Mouse (Mus musculus) neural tube, embryonic 15.5 days (tissue): ENCODE data around the gene Ect2. TPM values are rescaled to one million over a fixed set of nuclear protein-coding genes. Genes with fewer than 3 reads are reported as not detected.

ENCODE experiments used
- ATAC-seq: fragments of 200-750 bp; cut with Nextera tagmentation; 2 replicates; pipeline ENCODE4 v1.8.0; 2017; ENCODE audit warnings: mild to moderate bottlenecking, moderate TSS enrichment, moderate library complexity; ENCODE audit not compliant: low FRiP score
- H3K27ac ChIP-seq: fragments of 300-500 bp; sonication (generic); replicated peaks from 2 replicates; pipeline ENCODE4 v1.5.1; 2015; ENCODE audit warnings: mild to moderate bottlenecking, inconsistent platforms
- H3K27me3 ChIP-seq: fragments of 300-500 bp; sonication (generic); replicated peaks from 2 replicates; pipeline ENCODE4 v1.6.1; 2015; ENCODE audit warnings: inconsistent platforms
- H3K36me3 ChIP-seq: fragments of 300-500 bp; sonication (generic); 2 replicates; pipeline ENCODE4 v1.6.1; 2015; ENCODE audit warnings: inconsistent platforms
- H3K4me1 ChIP-seq: fragments of 300-500 bp; sonication (generic); 2 replicates; pipeline ENCODE4 v1.6.1; 2015; ENCODE audit warnings: inconsistent platforms
- H3K4me2 ChIP-seq: fragments of 300-500 bp; sonication (generic); 2 replicates; pipeline ENCODE4 v1.6.1; 2015; ENCODE audit warnings: inconsistent platforms, mild to moderate bottlenecking, moderate library complexity
- H3K4me3 ChIP-seq: fragments of 300-500 bp; sonication (generic); replicated peaks from 2 replicates; pipeline ENCODE4 v1.5.1; 2015; ENCODE audit warnings: mild to moderate bottlenecking, inconsistent platforms
- H3K9ac ChIP-seq: fragments of 300-500 bp; sonication (generic); replicated peaks from 2 replicates; pipeline ENCODE4 v1.6.1; 2015; ENCODE audit warnings: mild to moderate bottlenecking, inconsistent platforms
- H3K9me3 ChIP-seq: fragments of 300-500 bp; sonication (generic); replicated peaks from 2 replicates; pipeline ENCODE4 v1.6.1; 2016; ENCODE audit warnings: inconsistent platforms
- WGBS: fragments of 180-500 bp; shearing (Covaris S2); methylation state at CpG from one replicate; pipeline ENCODE4 v1.1.7; 2015; ENCODE audit warnings: mixed read lengths; 5-methylcytosine and 5-hydroxymethylcytosine counted together
- polyA plus RNA-seq: library from polyadenylated mRNA; unstranded; fragments of >200 nt; fragmentation: Nextera tagmentation; extraction: Ambion mirVana; gene quantifications from 2 replicates; pipeline ENCODE4 v1.2.1, GENCODE M21; 2015

The Ect2 gene
- polyA plus RNA-seq, 1 experiment from 2014 or later: 6.0 TPM

- WGBS: 90% methylated on average over 12 of the region's 12 CpGs
These were observed 93.2 kb downstream of the Ect2 start for GRCm38 (mm10) chr3:27060441-27060840.

GRCm38 (mm10) chr3:27059529-27060322 is 94.0 kb downstream of the Ect2 start:
- 53% methylated on average over 12 of the region's 12 CpGs for WGBS
- ATAC-seq: no peak
- no peaks in the 10 kb centered on the region for H3K27me3 ChIP-seq
- no peak overlapping the region for H3K27ac ChIP-seq
- no peak overlapping the region for H3K4me3 ChIP-seq
- H3K4me1 ChIP-seq: no peaks in the 10 kb centered on the region
- no peaks in the 10 kb centered on the region for H3K9me3 ChIP-seq
- H3K36me3 ChIP-seq: no peaks in the 10 kb centered on the region
- no peak overlapping the region for H3K9ac ChIP-seq
- H3K4me2 ChIP-seq: no peak overlapping the region

More at GRCm38 (mm10) chr3:27060441-27060840, 93.2 kb downstream of the Ect2 start:
- H3K27me3 ChIP-seq: no peaks in the 10 kb centered on the region
- H3K27ac ChIP-seq: no peak overlapping the region
- H3K9ac ChIP-seq: no peak overlapping the region
- no peak overlapping the region for H3K4me2 ChIP-seq
- H3K4me3 ChIP-seq: no peak overlapping the region
- no peaks in the 10 kb centered on the region for H3K36me3 ChIP-seq
- no peaks in the 10 kb centered on the region for H3K9me3 ChIP-seq
- no peaks in the 10 kb centered on the region for H3K4me1 ChIP-seq
- ATAC-seq: no peak

- WGBS: 91% methylated on average over 3 of the region's 3 CpGs
- Histone ChIP-seq H3K27me3 (no peaks in the 10 kb centered on the region), H3K4me3 (no peak overlapping the region), H3K9me3 (no peaks in the 10 kb centered on the region), H3K4me2 (no peak overlapping the region), H3K9ac (no peak overlapping the region), H3K4me1 (no peaks in the 10 kb centered on the region), H3K27ac (no peak overlapping the region), H3K36me3 (no peaks in the 10 kb centered on the region)
- no peak for ATAC-seq
These were observed 98.2 kb downstream of the Ect2 start for GRCm38 (mm10) chr3:27055471-27055870.

- WGBS: 88% methylated on average over 2 of the region's 2 CpGs
- no peaks in the 10 kb centered on the region for H3K36me3 ChIP-seq
- H3K27me3 ChIP-seq: no peaks in the 10 kb centered on the region
- H3K4me1 ChIP-seq: no peaks in the 10 kb centered on the region
- H3K4me3 ChIP-seq: no peak overlapping the region
- ATAC-seq: no peak
- no peak overlapping the region for H3K27ac ChIP-seq
- no peaks in the 10 kb centered on the region for H3K9me3 ChIP-seq
- no peak overlapping the region for H3K9ac ChIP-seq
- H3K4me2 ChIP-seq: no peak overlapping the region
These were observed 98.9 kb downstream of the Ect2 start for GRCm38 (mm10) chr3:27054766-27055165.

Other genes with a start within 250 kb of the Ect2 start
- gene Nceh1, start 29.1 kb upstream of the Ect2 start, polyA plus RNA-seq: 16.3 and 19.3 TPM in 2 replicates
- gene Tnfsf10, start 163.2 kb upstream of the Ect2 start, polyA plus RNA-seq: 0.09 and 0.75 TPM in 2 replicates
- 1.7 and 2.2 TPM in 2 replicates for gene Ghsr, start 217.5 kb upstream of the Ect2 start, polyA plus RNA-seq